Mouse (Mus musculus) erythroblast, embryonic 14.5 days (primary cell): ENCODE measurements around the gene Adnp. TPM values are rescaled to one million over a fixed set of nuclear protein-coding genes. Genes with fewer than 3 reads are reported as not detected.

Source experiments
- H3K27me3 ChIP-seq: 2 replicates; pipeline ENCODE4 v1.6.1; 2012; ENCODE audit warnings: inconsistent platforms; ENCODE audit not compliant: control insufficient read depth
- H3K36me3 ChIP-seq: 2 replicates; pipeline ENCODE4 v1.6.1; 2012; ENCODE audit warnings: mild to moderate bottlenecking, inconsistent platforms; ENCODE audit not compliant: control insufficient read depth
- H3K4me1 ChIP-seq: 2 replicates; pipeline ENCODE4 v1.6.1; 2012; ENCODE audit warnings: inconsistent platforms; ENCODE audit not compliant: control insufficient read depth
- H3K4me3 ChIP-seq: replicated peaks from 2 replicates; pipeline ENCODE3; 2012; ENCODE audit warnings: moderate library complexity, mild to moderate bottlenecking, inconsistent platforms
- H3K9me3 ChIP-seq: 2 replicates; pipeline ENCODE4 v1.6.1; 2012; ENCODE audit warnings: low read length, inconsistent platforms, mixed read lengths; ENCODE audit not compliant: control insufficient read depth
- GATA1 ChIP-seq: IDR thresholded peaks from 2 replicates; pipeline ENCODE4 v1.6.1; 2012; ENCODE audit warnings: low read length, inconsistent platforms, mixed read lengths
- TAL1 ChIP-seq: IDR thresholded peaks from 3 replicates; pipeline ENCODE4 v1.6.1; 2012; ENCODE audit warnings: low read length, inconsistent platforms, mixed read lengths
- polyA plus RNA-seq: library from polyadenylated mRNA; stranded (reverse); fragments of >175 nt; gene quantifications from 2 replicates; pipeline ENCODE4 v1.2.3, GENCODE M21; 2012

Adnp gene
- polyA plus RNA-seq, 1 experiment, result 0.71 TPM

DNA sequence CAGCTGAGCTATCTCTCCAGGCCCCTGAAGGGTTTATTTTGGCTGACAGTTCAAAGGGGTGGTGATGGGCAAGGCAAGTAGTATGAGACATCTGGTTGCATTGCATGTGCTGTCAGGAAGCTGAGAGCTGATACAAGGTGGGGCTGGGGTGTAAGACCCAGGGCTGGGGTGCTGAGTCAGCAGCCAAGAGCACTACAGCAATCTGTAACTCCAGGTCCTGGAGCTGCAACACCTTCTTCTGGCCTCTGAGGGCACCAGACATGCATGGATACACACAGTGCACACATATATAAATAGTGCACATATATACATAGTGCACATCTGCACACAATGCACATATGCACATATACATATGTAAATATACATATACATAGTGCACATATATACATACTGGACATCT, 35.9 kb upstream of the Adnp start:
- H3K27me3 ChIP-seq, result 0 out of 2 replicates have a peak, but pooled peaks cover 2% of the 10 kb centered on the region
- TF ChIP-seq GATA1, result no peak
- no peak for TF ChIP-seq TAL1

GRCm38 (mm10) chr2:168238335-168238734, 31.4 kb upstream of the Adnp start:
- H3K27me3 ChIP-seq, result 0 out of 2 replicates have a peak, but pooled peaks cover 2% of the 10 kb centered on the region
- TF ChIP-seq TAL1, result no peak
- TF ChIP-seq GATA1, result no peak
- peaks cover 3% of the 10 kb centered on the region; the same call in 1 of the 2 replicates for H3K4me1 ChIP-seq

More for the DNA sequence above, 35.9 kb upstream of the Adnp start:
- no peaks in the 10 kb centered on the region for H3K4me1 ChIP-seq
- H3K9me3 ChIP-seq, result no peaks in the 10 kb centered on the region
- no peaks in the 10 kb centered on the region for H3K36me3 ChIP-seq
- H3K4me3 ChIP-seq, result no peak overlapping the region

GRCm38 (mm10) chr2:168233286-168233685, 26.4 kb upstream of the Adnp start:
- TF ChIP-seq GATA1, result no peak
- TF ChIP-seq TAL1, result no peak
- Histone ChIP-seq H3K4me1 (peaks cover 37% of the 10 kb centered on the region), H3K36me3 (peaks cover 27% of the 10 kb centered on the region), H3K4me3 (no peak overlapping the region), H3K27me3 (no peaks in the 10 kb centered on the region), H3K9me3 (0 out of 2 replicates have a peak, but pooled peaks cover 2% of the 10 kb centered on the region)

More at GRCm38 (mm10) chr2:168238335-168238734, 31.4 kb upstream of the Adnp start:
- H3K36me3 ChIP-seq, result peaks cover 9% of the 10 kb centered on the region
- H3K4me3 ChIP-seq, result no peak overlapping the region
- H3K9me3 ChIP-seq, result 0 out of 2 replicates have a peak, but pooled peaks cover 2% of the 10 kb centered on the region

GRCm38 (mm10) chr2:168231471-168231829, 24.5 kb upstream of the Adnp start:
- H3K4me3 ChIP-seq, result peak overlapping the region; percentile 100
- TF ChIP-seq GATA1, result no peak
- TF ChIP-seq TAL1, result no peak
- H3K9me3 ChIP-seq, result no peaks in the 10 kb centered on the region
- peaks cover 44% of the 10 kb centered on the region for H3K36me3 ChIP-seq
- H3K27me3 ChIP-seq, result no peaks in the 10 kb centered on the region
- peaks cover 45% of the 10 kb centered on the region for H3K4me1 ChIP-seq

GRCm38 (mm10) chr2:168230773-168231470, 24.0 kb upstream of the Adnp start:
- H3K4me3 ChIP-seq, result peak overlapping the region; percentile 100
- peaks cover 45% of the 10 kb centered on the region for H3K4me1 ChIP-seq
- no peaks in the 10 kb centered on the region for H3K9me3 ChIP-seq
- peaks cover 49% of the 10 kb centered on the region for H3K36me3 ChIP-seq
- H3K27me3 ChIP-seq, result no peaks in the 10 kb centered on the region
- TF ChIP-seq GATA1, result no peak
- TF ChIP-seq TAL1, result no peak

DNA sequence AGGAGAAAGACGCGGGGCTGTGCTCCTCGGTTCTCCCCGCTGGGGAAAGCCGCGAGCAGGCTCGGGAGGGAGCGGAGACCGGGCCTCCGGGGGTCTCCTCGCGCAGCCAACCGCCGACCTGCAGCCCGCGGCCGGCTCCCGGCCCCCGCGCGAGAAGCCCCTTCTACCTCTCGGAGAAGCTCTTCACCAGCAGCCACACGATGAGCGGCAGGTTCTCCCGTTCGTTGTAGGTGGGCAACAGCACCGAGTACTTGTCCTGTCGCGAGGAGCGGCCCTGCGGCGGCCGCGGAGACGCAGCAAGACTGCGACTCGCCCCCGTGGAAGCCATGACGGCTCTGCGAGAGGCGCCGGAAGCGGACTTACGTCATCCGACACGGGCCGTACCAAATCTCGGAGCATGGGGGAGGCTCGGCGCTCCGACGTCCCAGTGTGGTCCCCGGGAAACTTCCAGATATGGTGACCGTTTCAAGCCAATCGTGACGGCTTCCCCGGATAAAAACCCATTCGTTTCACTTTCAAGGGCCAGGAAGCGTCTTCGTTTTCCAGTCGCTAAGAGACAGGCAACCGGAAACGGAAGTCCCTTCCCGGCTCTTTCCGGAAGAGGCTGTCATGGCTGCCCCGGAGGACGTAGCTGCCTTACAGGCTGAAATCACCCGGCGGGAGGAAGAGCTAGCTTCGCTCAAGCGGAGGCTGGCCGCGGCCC, 23.3 kb upstream of the Adnp start, which contains the start of the genes Gm20716, Dpm1 and Mocs3:
Gene Gm20716 (minus strand): TSS at position 339 of the 703 bp plus-strand sequence.
Gene Dpm1 (minus strand): TSS at position 566 of the 703 bp plus-strand sequence.
Gene Mocs3 (plus strand): TSS at position 597 of the 703 bp plus-strand sequence.
- no peaks in the 10 kb centered on the region for H3K9me3 ChIP-seq

DNA sequence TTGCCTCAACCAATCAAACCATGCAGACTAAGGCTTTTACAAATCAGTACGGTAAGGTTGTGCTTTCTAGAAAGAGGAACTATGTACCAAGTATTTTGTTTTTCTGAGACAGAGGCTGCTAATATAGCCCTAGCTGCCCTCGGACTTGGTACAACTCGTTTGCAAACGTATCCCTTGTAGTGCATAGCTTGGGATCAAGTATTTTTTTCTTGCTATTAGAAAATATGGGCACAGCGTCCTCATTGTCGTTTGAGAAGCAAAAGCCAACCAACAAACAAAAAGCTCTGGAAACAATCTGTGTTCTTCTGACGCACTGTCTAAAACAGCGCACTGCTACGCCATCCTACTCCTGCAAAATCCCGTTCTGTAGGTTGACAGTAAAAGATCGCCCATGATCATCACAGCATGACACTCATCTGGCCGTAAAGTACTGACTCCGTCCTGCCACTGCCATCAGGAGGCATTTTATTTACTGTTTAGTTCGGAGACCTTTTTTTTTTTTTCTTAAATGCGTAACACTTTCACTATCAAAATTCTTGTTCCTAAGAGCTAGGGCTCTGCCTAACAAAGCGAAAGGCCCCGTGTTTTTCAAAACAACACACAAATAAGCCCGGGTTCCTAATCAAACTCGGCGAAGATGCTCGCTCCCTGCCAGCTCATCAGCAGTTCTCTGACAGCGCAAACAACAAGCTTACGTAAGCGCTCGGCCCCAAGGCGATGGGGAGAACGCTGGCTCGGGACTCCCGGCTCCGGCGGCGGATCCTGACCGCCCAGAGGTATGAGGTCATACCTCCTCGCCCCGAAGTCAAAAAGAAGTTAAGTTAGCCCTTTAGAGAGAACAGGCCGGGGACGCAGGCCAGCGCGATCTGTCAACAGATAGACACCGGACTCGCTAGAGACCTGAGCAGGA, 22.5 kb upstream of the Adnp start:
- H3K27me3 ChIP-seq, result no peaks in the 10 kb centered on the region
- peak overlapping the region; percentile 100 for H3K4me3 ChIP-seq
- H3K36me3 ChIP-seq, result peaks cover 65% of the 10 kb centered on the region
- peaks cover 45% of the 10 kb centered on the region for H3K4me1 ChIP-seq
- TF ChIP-seq GATA1, result no peak
- no peak for TF ChIP-seq TAL1
- H3K9me3 ChIP-seq, result no peaks in the 10 kb centered on the region

More for the DNA sequence above, 23.3 kb upstream of the Adnp start, which contains the start of the genes Gm20716, Dpm1 and Mocs3:
- peaks cover 45% of the 10 kb centered on the region for H3K4me1 ChIP-seq
- no peak for TF ChIP-seq GATA1
- no peak for TF ChIP-seq TAL1
- peaks cover 57% of the 10 kb centered on the region for H3K36me3 ChIP-seq
- H3K27me3 ChIP-seq, result no peaks in the 10 kb centered on the region
- H3K4me3 ChIP-seq, result peak within 1 kb of the TSS; percentile 100

DNA sequence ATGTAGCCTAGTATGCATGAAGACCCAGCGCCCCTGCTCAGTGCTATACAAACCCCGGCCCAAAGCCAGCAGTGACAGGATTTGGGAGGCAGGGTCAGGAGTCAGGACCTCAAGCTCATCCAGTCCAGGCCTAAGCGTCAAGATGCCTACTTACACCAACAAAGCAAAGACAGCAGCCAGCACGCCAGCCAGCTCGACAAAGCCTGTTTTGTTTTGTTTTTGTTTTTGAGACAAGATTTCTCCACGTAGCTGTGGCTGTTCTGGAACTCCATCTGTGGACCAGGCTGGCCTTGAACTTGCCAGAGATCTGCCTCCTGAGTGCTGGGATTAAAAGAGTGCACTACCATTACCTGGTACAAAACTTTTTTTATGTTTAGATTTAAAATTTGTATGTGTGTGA, 16.4 kb upstream of the Adnp start:
- Histone ChIP-seq H3K36me3 (peaks cover 95% of the 10 kb centered on the region), H3K4me1 (peaks cover 14% of the 10 kb centered on the region), H3K27me3 (no peaks in the 10 kb centered on the region), H3K9me3 (no peaks in the 10 kb centered on the region), H3K4me3 (no peak overlapping the region)
- no peak for TF ChIP-seq TAL1
- no peak for TF ChIP-seq GATA1
